8 mouse cellular contexts compared by ENCODE assay signal in the genomic region with DNA sequence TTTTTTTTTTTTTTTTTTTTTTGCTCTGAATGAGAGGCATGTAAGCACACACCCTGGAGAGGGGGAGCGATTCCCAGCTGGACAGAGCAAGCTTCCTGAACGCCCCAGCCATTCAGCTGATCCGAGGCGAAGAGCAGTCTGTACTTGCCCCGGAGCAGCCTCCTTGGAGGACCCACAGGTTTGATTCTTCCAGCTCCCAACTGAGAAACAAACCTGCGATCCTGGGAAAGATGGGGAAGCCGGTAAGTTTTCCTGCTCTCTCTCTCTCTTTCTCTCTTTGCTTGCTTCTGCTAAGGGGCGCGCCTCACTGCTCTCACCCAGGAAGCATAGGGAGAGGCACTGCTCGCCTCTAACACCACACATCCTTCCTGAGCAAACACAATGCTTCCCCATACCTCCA. TPM values are rescaled to one million over a fixed set of nuclear protein-coding genes. Genes with fewer than 3 reads are reported as not detected.
DNase-seq lines count a peak whose midpoint lies in the region; ATAC-seq and TF ChIP-seq lines count a peak whose summit lies in the region.

Mid1 (plus strand) TSS at position 69 of the 400 bp plus-strand sequence.

- peak within 1 kb of the TSS; percentile 54 for H3K4me2 ChIP-seq in embryonic facial prominence, embryonic 13.5 days
- H3K4me2 ChIP-seq in midbrain, embryonic 13.5 days (replicated peaks): peak within 1 kb of the TSS; percentile 50

- peaks cover 19% of the 10 kb centered on the region for H3K27me3 ChIP-seq in embryonic facial prominence, embryonic 13.5 days
- peaks cover 39% of the 10 kb centered on the region for H3K27me3 ChIP-seq in midbrain, embryonic 13.5 days

- peak; percentile 29 for DNase-seq in lung, adult 2 months
- no peak for DNase-seq in lung, postnatal 25 days (ENCODE audit: low spot score)
- DNase-seq in heart, postnatal 36 days: peak; percentile 20 to 28
- DNase-seq in left cerebral cortex, postnatal 4 days: peak; percentile 15
- DNase-seq in layer of hippocampus, adult 18-20 months (ENCODE audit: low spot score in 2 of 2): no peak

- 0 out of 2 replicates have a peak, but pooled peaks have one; percentile 11 for TF ChIP-seq POLR2A in lung, adult 2 months (IDR thresholded peaks at IDR 0.05; ENCODE audit: borderline replicate concordance, extremely low read depth, low read depth, low read length)

- no peak for ATAC-seq in embryonic facial prominence, embryonic 13.5 days (ENCODE audit: insufficient number of reproducible peaks, insufficient read depth, low FRiP score, low TSS enrichment, low read depth)
- no peak for ATAC-seq in midbrain, embryonic 13.5 days
- ATAC-seq in erythroblast, adult 5-6 weeks (replicated peaks; ENCODE audit: low FRiP score, poor library complexity, severe bottlenecking): no peak

- H3K9ac ChIP-seq in embryonic facial prominence, embryonic 13.5 days: peak within 1 kb of the TSS; percentile 61
- H3K9ac ChIP-seq in midbrain, embryonic 13.5 days (replicated peaks): no peak within 1 kb of the TSS

- peak within 1 kb of the TSS; percentile 16; the same call in 1 of the 2 replicates for H3K27ac ChIP-seq in embryonic facial prominence, embryonic 13.5 days
- no peak within 1 kb of the TSS for H3K27ac ChIP-seq in midbrain, embryonic 13.5 days

- no peaks in the 10 kb centered on the region for H3K4me1 ChIP-seq in lung, adult 2 months (ENCODE audit: control insufficient read depth, insufficient read depth, low read length)
- no peaks in the 10 kb centered on the region for H3K4me1 ChIP-seq in embryonic facial prominence, embryonic 13.5 days
- no peaks in the 10 kb centered on the region; the same call in 1 of the 2 replicates for H3K4me1 ChIP-seq in midbrain, embryonic 13.5 days (replicated peaks)

- peak within 1 kb of the TSS; percentile 57 for H3K4me3 ChIP-seq in lung, adult 2 months (replicated peaks; ENCODE audit: extremely low read depth, low read depth, low read length)
- peak within 1 kb of the TSS; percentile 33 for H3K4me3 ChIP-seq in embryonic facial prominence, embryonic 13.5 days
- H3K4me3 ChIP-seq in midbrain, embryonic 13.5 days (replicated peaks): peak within 1 kb of the TSS; percentile 28

- WGBS in lung, adult 2 months: 28% methylated on average over 10 of the region's 10 CpGs
- 18% methylated on average over 10 of the region's 10 CpGs for WGBS in embryonic facial prominence, embryonic 13.5 days
- 22% methylated on average over 10 of the region's 10 CpGs for WGBS in midbrain, embryonic 13.5 days

- intact Hi-C loops in heart, postnatal 36 days (cut with DNase I): loop anchor here (10.0 kb wide), 1 partner anchor 90 kb away; the partner anchor contains the start of gene 4933400A11Rik
- intact Hi-C loops in left cerebral cortex, postnatal 4 days (cut with DNase I): no loop called here

- no peak for TF ChIP-seq CTCF in lung, adult 2 months (IDR thresholded peaks at IDR 0.05; ENCODE audit: insufficient read depth, low read length)

- H3K9me3 ChIP-seq in embryonic facial prominence, embryonic 13.5 days: no peaks in the 10 kb centered on the region
- H3K9me3 ChIP-seq in midbrain, embryonic 13.5 days: no peaks in the 10 kb centered on the region

- no peaks in the 10 kb centered on the region for H3K36me3 ChIP-seq in embryonic facial prominence, embryonic 13.5 days
- H3K36me3 ChIP-seq in midbrain, embryonic 13.5 days: no peaks in the 10 kb centered on the region

RNA-seq across cellular contexts. Expression of gene Mid1, which starts in this region (rescaled TPM):
- polyA plus RNA-seq in lung, adult 2 months (2012; rRNA removed): 8.6 and 9.6 TPM in 2 replicates
- 9.2 and 10.3 TPM in 2 replicates for polyA plus RNA-seq in embryonic facial prominence, embryonic 13.5 days (2015; fragmentation: Nextera tagmentation; extraction: Ambion mirVana)
- 1 to 10 TPM; 4.2 TPM for total RNA-seq in heart, postnatal 36 days (2021)
- 10 to 100 TPM; 29.1 to 47.2 TPM for total RNA-seq in left cerebral cortex, postnatal 4 days (2021)
- 12.6 and 12.8 TPM in 2 replicates for polyA plus RNA-seq in midbrain, embryonic 13.5 days (2015; fragmentation: Nextera tagmentation; extraction: Ambion mirVana)
- total RNA-seq in erythroblast, adult 5-6 weeks (2015; ENCODE audit: low replicate concordance): 7.1 and 9.4 TPM in 2 replicates
- total RNA-seq in erythroblast, adult 5-6 weeks (2017; ENCODE audit: low replicate concordance): 0.68 and 7.4 TPM in 2 replicates
- total RNA-seq in layer of hippocampus, adult 18-20 months (2021): 10 to 100 TPM in 1 of 2 experiments, 1 to 10 TPM in 1; 5.8 to 12.4 TPM

Comparison
In these comparisons a context has a peak if more than half of its experiments do, and no peak if none do; other contexts are left out.
1. DNase-seq: peak in lung, adult 2 months (single experiment), heart, postnatal 36 days (2 of 2) and left cerebral cortex, postnatal 4 days (single experiment); none in lung, postnatal 25 days (single experiment) and layer of hippocampus, adult 18-20 months (0 of 2).
2. Peak in every context shown above with its lines, with median percentiles within 50 percentile points of each other: H3K4me3 ChIP-seq.